Mouse (Mus musculus): Measurements from ENCODE around the gene Wnt3a. TPM values are rescaled to one million over a fixed set of nuclear protein-coding genes. Genes with fewer than 3 reads are reported as not detected.
A peak's percentile ranks its signal among the peaks of the same experiment; 100 is the strongest.
"Not testable (repeated sequence)": the region's sequence is repeated elsewhere in the genome, so short reads cannot be mapped to it uniquely, and the experiment has no call there.

Wnt3a gene
- polyA plus RNA-seq, 1 experiment from 2014 or later, result 8.7 TPM

GRCm38 (mm10) chr11:59224470-59224869, 66.1 kb downstream of the Wnt3a start:
- Histone ChIP-seq H3K4me1 (peaks cover 49% of the 10 kb centered on the region), H3K27ac (replicated peaks) (no peak overlapping the region), H3K27me3 (ENCODE audit: low read depth, poor library complexity, severe bottlenecking) (no peaks in the 10 kb centered on the region), H3K4me3 (no peak overlapping the region), H3K36me3 (peaks cover 48% of the 10 kb centered on the region), H3K9me3 (replicated peaks) (no peaks in the 10 kb centered on the region)
- no peak for DNase-seq (ENCODE audit: low spot score)
- 88% methylated on average over 2 of the region's 2 CpGs for WGBS

- Histone ChIP-seq H3K4me1 (peaks cover 47% of the 10 kb centered on the region), H3K9me3 (replicated peaks) (no peaks in the 10 kb centered on the region), H3K4me3 (no peak overlapping the region), H3K36me3 (peaks cover 52% of the 10 kb centered on the region), H3K27ac (replicated peaks) (no peak overlapping the region), H3K27me3 (ENCODE audit: low read depth, poor library complexity, severe bottlenecking) (no peaks in the 10 kb centered on the region)
- WGBS, result 91% methylated on average over 3 of the region's 3 CpGs
- DNase-seq (ENCODE audit: low spot score), result no peak
These were observed 66.5 kb downstream of the Wnt3a start for GRCm38 (mm10) chr11:59224025-59224424.

DNA sequence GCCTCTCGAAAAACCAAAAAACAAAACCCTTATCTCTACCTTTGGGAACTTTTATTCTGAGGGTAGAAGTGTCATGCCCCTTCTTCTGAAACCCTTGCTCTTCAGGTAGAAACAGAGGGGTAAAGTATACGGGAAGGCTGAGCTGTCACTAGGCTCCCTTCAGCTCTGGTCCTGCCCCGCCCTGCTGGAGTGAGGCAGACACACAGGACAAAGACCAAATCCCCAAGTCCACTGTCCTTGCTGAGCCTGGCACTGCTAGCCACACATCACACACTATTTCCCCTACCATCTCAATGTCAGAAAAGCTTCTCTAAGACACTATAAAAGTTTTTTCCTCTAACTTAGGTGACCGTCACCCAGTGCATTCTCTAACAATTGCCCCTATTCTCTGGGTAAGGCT, 68.2 kb downstream of the Wnt3a start:
- Histone ChIP-seq H3K9me3 (replicated peaks) (no peaks in the 10 kb centered on the region), H3K4me3 (no peak overlapping the region), H3K27ac (replicated peaks) (no peak overlapping the region), H3K4me1 (peaks cover 39% of the 10 kb centered on the region), H3K36me3 (peaks cover 69% of the 10 kb centered on the region), H3K27me3 (ENCODE audit: low read depth, poor library complexity, severe bottlenecking) (no peaks in the 10 kb centered on the region)
- 93% methylated on average over 4 of the region's 4 CpGs for WGBS
- no peak for DNase-seq (ENCODE audit: low spot score)

DNA sequence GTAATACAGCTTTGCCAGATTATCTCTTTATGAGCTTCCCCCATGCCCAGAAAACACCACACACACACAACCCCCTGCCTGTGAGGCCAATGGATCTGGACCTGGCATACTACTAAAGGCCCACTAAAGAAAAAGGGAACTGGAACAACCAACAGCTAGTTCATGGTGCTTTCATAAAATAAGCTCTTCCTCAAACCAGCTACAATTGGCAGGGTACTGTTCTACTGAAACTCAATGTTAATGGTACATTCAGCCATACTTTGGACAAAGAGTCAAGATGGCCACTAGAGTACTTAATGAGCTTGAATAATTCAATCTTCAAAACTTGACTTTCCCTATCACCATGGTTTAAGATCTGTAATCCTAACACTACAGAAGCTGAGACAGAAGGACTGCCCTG, 68.9 kb downstream of the Wnt3a start:
- DNase-seq (ENCODE audit: low spot score), result no peak
- Histone ChIP-seq H3K27me3 (ENCODE audit: low read depth, poor library complexity, severe bottlenecking) (no peaks in the 10 kb centered on the region), H3K36me3 (peaks cover 73% of the 10 kb centered on the region), H3K4me1 (peaks cover 32% of the 10 kb centered on the region), H3K27ac (replicated peaks) (no peak overlapping the region), H3K4me3 (no peak overlapping the region), H3K9me3 (replicated peaks) (no peaks in the 10 kb centered on the region)

- H3K27me3 ChIP-seq (ENCODE audit: low read depth, poor library complexity, severe bottlenecking), result no peaks in the 10 kb centered on the region
- H3K36me3 ChIP-seq, result peaks cover 92% of the 10 kb centered on the region
- peak; percentile 38 for DNase-seq (ENCODE audit: low spot score)
These were observed 71.5 kb downstream of the Wnt3a start for GRCm38 (mm10) chr11:59219064-59219463.

DNA sequence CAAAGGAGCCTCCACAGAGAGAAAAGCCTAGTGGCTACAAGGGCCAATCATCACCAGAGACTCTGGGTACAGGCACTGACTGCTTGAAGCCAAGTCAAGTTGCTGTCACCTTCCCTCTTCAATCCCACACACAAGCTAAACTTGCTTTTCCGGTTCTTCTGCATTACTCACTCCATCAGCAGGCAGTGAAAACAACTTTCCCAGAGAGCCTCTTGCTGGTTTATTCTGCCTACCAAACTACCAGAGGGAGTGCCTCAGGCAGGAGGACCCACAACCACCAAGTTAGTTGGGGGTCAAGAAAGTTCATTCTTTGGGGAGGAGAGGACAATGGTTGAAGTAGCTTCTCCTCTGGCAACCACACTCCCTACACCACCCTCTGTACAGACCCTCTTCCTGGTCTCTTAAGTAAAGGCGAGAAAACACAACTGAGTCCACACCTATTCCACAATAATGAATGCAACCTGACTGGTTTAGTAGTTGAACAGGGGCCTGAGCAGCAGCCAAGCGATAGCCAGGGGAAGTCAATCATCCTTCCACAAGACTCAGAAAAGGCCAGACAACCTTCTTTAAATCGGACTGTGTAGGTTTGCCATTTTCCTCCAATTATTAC, 72.1 kb downstream of the Wnt3a start:
- H3K4me1 ChIP-seq, result 0 out of 2 replicates have a peak, but pooled peaks cover 9% of the 10 kb centered on the region
- H3K27me3 ChIP-seq (ENCODE audit: low read depth, poor library complexity, severe bottlenecking), result no peaks in the 10 kb centered on the region
- peaks cover 90% of the 10 kb centered on the region for H3K36me3 ChIP-seq
- no peak for DNase-seq (ENCODE audit: low spot score)
- no peak overlapping the region for H3K4me3 ChIP-seq
- 89% methylated on average over 4 of the region's 4 CpGs for WGBS
- H3K9me3 ChIP-seq (replicated peaks), result no peaks in the 10 kb centered on the region
- H3K27ac ChIP-seq (replicated peaks), result no peak overlapping the region

More at GRCm38 (mm10) chr11:59219064-59219463, 71.5 kb downstream of the Wnt3a start:
- H3K9me3 ChIP-seq (replicated peaks), result no peaks in the 10 kb centered on the region
- H3K4me3 ChIP-seq, result no peak overlapping the region
- H3K27ac ChIP-seq (replicated peaks), result no peak overlapping the region
- H3K4me1 ChIP-seq, result peaks cover 13% of the 10 kb centered on the region; the same call in 1 of the 2 replicates

DNA sequence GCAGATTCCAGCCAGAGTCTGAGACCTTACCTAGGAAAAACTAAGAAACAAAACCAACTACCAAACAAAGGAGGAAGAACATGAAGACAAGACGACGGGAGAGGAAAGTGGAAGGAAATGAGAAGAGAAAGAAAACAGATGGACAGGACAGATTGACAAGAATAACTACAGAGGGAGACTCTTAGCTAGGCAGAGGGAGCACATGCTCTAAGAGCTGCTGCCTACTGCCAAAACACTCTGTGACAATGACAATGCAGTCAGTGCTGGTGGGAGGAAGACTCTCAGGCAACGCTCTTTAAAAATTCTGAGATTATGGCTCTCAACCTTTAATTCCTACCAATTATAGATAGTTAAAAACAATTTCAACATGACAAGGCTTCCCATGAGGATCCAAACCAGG, 73.6 kb downstream of the Wnt3a start:
- Histone ChIP-seq H3K27ac (replicated peaks) (no peak overlapping the region), H3K27me3 (ENCODE audit: low read depth, poor library complexity, severe bottlenecking) (no peaks in the 10 kb centered on the region), H3K4me3 (no peak overlapping the region), H3K9me3 (replicated peaks) (no peaks in the 10 kb centered on the region), H3K36me3 (peaks cover 90% of the 10 kb centered on the region), H3K4me1 (0 out of 2 replicates have a peak, but pooled peaks cover 6% of the 10 kb centered on the region)
- DNase-seq (ENCODE audit: low spot score), result no peak
- 88% methylated on average over 3 of the region's 3 CpGs for WGBS

DNA sequence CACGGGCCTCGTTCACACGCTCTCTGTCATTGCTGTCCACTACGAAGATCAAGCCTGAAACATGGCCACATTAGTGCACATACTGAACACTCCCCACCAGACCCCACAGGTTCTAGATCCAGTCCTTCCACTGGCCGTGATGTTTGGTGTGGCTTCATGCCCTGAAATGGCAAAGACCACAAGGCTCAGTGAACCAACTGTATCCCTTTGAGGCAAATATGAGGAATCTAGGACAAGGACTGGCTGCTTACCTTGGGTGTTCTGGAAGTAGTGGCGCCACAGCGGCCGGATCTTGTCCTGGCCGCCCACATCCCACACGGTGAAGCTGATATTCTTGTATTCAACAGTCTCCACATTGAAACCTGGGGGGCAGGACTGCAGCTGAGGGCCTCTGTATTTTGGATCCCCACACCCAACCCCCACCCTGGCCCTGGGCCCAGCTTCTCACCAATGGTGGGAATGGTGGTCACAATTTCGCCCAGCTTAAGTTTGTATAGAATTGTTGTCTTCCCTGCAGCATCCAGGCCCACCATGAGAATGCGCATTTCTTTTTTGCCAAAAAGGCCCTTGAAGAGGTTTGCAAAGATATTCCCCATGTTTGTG, 77.6 kb downstream of the Wnt3a start:
- Histone ChIP-seq H3K27ac (replicated peaks) (no peak overlapping the region), H3K9me3 (replicated peaks) (no peaks in the 10 kb centered on the region), H3K27me3 (ENCODE audit: low read depth, poor library complexity, severe bottlenecking) (no peaks in the 10 kb centered on the region), H3K4me1 (peaks cover 28% of the 10 kb centered on the region), H3K36me3 (peaks cover 82% of the 10 kb centered on the region), H3K4me3 (no peak overlapping the region)
- no peak for DNase-seq (ENCODE audit: low spot score)
- WGBS, result 95% methylated on average over 12 of the region's 12 CpGs

- H3K36me3 ChIP-seq, result peaks cover 76% of the 10 kb centered on the region
- 90% methylated on average over 12 of the region's 12 CpGs for WGBS
These were observed 78.2 kb downstream of the Wnt3a start for GRCm38 (mm10) chr11:59212320-59212719.

GRCm38 (mm10) chr11:59211561-59211960, 79.0 kb downstream of the Wnt3a start:
- not testable (repeated sequence) for H3K27ac ChIP-seq (replicated peaks); H3K9me3 ChIP-seq (replicated peaks); H3K27me3 ChIP-seq (ENCODE audit: low read depth, poor library complexity, severe bottlenecking); DNase-seq (ENCODE audit: low spot score); H3K4me3 ChIP-seq
- WGBS, result 95% methylated on average over 9 of the region's 9 CpGs
- peaks cover 33% of the 10 kb centered on the region for H3K4me1 ChIP-seq
- H3K36me3 ChIP-seq, result peaks cover 78% of the 10 kb centered on the region

More at GRCm38 (mm10) chr11:59212320-59212719, 78.2 kb downstream of the Wnt3a start:
- not testable (repeated sequence) for H3K27ac ChIP-seq (replicated peaks); H3K4me3 ChIP-seq; H3K9me3 ChIP-seq (replicated peaks); DNase-seq (ENCODE audit: low spot score); H3K27me3 ChIP-seq (ENCODE audit: low read depth, poor library complexity, severe bottlenecking)
- peaks cover 33% of the 10 kb centered on the region for H3K4me1 ChIP-seq

- H3K4me3 ChIP-seq, result no peak overlapping the region
- DNase-seq (ENCODE audit: low spot score), result no peak
- H3K4me1 ChIP-seq, result peaks cover 33% of the 10 kb centered on the region
- H3K36me3 ChIP-seq, result peaks cover 79% of the 10 kb centered on the region
- H3K27ac ChIP-seq (replicated peaks), result no peak overlapping the region
- no peaks in the 10 kb centered on the region for H3K9me3 ChIP-seq (replicated peaks)
- no peaks in the 10 kb centered on the region for H3K27me3 ChIP-seq (ENCODE audit: low read depth, poor library complexity, severe bottlenecking)
- WGBS, result 89% methylated on average over 4 of the region's 4 CpGs
These were observed 80.5 kb downstream of the Wnt3a start for GRCm38 (mm10) chr11:59210020-59210419.

- 85% methylated on average over 5 of the region's 5 CpGs for WGBS
- peak overlapping the region; percentile 95 for H3K4me3 ChIP-seq
- no peak for DNase-seq (ENCODE audit: low spot score)
- H3K27me3 ChIP-seq (ENCODE audit: low read depth, poor library complexity, severe bottlenecking), result no peaks in the 10 kb centered on the region
- H3K36me3 ChIP-seq, result peaks cover 79% of the 10 kb centered on the region
- H3K27ac ChIP-seq (replicated peaks), result no peak overlapping the region
- no peaks in the 10 kb centered on the region for H3K9me3 ChIP-seq (replicated peaks)
- H3K4me1 ChIP-seq, result peaks cover 33% of the 10 kb centered on the region
These were observed 81.0 kb downstream of the Wnt3a start for GRCm38 (mm10) chr11:59209580-59209979.

DNA sequence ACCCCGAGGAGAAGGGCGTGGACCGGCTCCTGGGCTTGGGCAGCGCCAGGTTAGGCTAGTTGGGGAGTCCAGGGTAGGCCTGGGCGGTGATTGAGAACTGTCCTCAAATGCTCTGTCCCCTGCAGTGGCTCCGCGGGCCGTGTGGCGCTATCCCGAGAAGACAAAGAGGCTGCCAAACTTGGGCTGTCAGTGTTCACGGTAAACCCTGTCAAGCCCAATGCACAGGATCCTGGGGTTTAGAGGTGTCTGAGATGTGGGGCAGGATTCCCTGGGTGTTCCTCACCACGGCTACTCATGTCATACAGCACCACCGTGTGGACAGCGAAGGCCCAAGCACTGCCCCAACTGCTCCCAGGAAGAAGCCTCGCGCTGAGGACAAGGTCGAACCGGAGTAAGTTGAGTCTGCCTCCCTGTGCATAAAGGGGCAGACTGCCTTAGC, 81.5 kb downstream of the Wnt3a start:
- Histone ChIP-seq H3K36me3 (peaks cover 80% of the 10 kb centered on the region), H3K4me3 (peak overlapping the region; percentile 95), H3K9me3 (replicated peaks) (no peaks in the 10 kb centered on the region), H3K27ac (replicated peaks) (peak overlapping the region; percentile 94), H3K27me3 (ENCODE audit: low read depth, poor library complexity, severe bottlenecking) (no peaks in the 10 kb centered on the region), H3K4me1 (peaks cover 27% of the 10 kb centered on the region)
- WGBS, result 14% methylated on average over 18 of the region's 18 CpGs
- peak; percentile 71 for DNase-seq (ENCODE audit: low spot score)
